Mouse (Mus musculus): Measurements from ENCODE around the gene Mapk11. TPM values are rescaled to one million over a fixed set of nuclear protein-coding genes. Genes with fewer than 3 reads are reported as not detected.

The Mapk11 gene
- total RNA-seq, 2 experiments from 2014 or later = 23.2 to 24.9 TPM

DNA sequence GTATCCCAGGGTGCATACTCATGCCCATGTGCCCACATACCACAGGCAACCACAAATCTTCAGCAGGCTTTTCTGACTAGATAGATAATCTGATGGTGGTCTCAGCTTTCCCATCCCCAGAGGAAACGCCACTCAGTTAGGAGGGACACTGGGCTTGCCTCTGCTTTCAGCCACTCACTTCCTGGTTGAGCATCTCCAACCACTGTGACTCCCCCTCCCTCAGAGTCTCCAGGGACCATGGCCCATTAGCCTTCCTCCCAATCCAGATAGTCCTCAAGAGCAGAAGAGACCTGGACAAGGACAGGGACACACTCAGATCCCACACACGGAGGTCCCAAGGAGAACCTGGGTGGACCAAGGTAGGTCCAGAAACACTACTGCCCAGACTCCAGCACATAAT lies 6.3 kb downstream of the Mapk11 start:
- DNase-seq (ENCODE audit: low spot score in 2 of 2) = no peak

DNA sequence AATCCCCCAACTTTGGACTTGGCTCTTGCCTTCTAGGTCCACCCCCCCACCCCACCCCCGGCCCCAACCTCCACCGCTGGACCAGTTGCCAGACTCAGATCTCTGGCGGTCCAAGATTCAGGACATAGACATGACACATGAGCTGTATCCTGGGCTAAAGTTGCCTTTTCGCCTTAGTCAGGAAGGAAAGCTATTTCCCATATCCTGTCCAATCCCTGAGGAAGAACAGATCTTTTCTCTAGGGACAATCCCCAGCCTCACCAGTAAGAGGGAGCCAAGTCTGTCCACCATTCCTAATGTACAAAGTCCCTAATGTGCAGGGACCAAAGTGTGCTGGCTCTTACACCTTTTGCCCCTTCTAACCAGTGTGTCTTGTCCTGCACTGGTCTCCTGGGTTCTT lies 7.5 kb downstream of the Mapk11 start:
- DNase-seq (ENCODE audit: low spot score in 2 of 2) = no peak

DNA sequence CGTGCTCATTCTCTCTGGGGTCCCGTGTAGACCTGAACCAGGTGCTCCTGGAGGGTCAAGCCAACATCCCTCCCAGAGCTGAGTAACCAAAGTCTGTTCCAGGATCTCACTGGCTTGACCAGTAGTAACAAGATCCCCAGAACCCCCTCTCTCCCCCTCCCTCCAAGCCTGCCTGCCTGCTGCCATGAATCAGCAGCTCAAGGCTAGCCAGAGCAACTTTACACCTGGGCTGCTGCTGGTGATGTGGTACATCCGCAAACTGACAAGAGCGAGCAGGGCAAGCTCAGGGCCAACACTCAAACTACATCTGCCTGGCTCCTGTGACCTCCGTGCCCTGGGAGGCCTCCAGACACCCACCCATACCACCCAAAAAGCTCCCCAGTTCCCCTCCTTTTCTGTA lies 8.0 kb downstream of the Mapk11 start:
- DNase-seq (ENCODE audit: low spot score in 2 of 2) = no peak

DNA sequence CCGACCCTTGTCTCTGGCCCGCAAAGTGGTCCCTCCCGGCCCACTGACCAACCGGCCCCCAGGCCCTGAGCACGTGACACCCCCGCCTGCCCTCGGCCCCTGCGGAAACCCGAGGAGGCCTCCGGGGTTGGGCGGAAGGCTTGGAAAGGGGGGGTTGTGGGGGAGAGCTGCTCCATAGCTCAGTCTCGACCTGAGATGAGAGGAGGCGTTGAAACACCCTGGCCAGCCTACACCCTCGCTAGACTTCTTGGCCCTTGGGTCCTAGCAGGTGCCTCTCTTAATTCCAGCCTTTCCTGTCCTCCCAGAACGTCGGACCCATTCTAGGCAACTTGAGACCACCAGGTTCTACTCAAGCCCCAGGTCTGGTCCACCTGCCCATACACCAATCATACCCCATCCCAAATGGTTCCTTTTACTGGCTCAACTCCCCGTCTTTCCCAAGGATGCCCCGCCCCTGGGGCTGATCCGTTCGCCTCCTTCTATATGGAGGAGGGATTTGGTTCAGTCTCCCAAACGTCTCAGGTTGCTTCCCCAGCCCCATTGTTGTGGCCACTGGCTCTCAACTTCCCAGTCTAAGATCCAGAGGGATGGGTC lies 8.7 kb downstream of the Mapk11 start, which contains the start of gene Mapk12:
Mapk12 (minus strand) TSS at position 45 of the 594 bp plus-strand sequence.
- no peak for DNase-seq (ENCODE audit: low spot score in 2 of 2)

DNA sequence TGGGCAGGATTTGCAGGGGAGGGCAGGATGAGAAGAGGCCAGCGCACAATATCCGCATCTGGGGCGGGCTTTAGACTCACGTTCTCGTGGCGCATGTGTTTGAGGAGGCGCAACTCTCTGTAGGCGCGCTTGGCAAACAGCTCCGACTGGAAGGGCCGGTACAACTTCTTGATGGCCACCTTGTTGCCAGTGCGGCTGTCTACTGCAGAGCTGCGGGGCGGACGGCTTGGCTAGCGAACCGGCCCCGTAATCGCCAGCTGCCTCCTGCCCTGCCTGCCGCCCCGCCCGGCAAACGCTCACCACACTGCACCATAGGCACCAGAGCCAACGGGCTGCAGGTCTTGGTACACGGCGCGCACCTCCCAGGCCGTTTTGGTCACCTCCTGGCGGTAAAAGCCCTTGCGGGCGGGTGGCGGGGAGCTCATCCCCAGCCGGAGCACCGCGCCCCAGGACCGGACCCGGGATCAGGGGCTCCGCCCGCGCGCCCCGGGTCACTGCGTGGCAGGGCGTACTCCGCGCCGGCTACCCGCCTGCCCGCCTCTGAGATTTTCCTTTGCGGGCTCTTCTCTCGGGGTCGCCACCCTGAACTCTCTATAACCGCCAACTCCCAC lies 9.3 kb downstream of the Mapk11 start:
- no peak for DNase-seq (ENCODE audit: low spot score in 2 of 2)

DNA sequence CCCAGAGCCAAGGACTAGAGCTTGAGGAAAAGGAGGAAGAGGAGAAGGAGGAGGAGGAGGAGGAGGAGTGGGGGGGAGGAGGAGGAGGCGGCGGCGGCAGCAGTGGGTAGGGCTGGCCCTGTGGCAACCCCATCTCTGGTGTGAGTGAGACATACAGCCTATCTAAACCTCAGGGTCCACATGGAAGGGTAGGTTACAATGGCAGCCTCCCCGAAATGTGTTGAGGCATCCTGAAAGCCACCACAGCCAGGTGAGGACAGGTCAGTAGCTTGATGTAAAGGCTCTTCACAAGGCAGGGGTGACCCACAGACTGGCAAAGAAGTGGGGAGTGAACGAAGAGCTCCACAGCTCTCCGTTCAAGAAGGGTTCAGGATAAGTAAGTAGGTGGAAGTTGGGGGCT lies 10.9 kb downstream of the Mapk11 start:
- no peak for DNase-seq (ENCODE audit: low spot score in 2 of 2)

DNA sequence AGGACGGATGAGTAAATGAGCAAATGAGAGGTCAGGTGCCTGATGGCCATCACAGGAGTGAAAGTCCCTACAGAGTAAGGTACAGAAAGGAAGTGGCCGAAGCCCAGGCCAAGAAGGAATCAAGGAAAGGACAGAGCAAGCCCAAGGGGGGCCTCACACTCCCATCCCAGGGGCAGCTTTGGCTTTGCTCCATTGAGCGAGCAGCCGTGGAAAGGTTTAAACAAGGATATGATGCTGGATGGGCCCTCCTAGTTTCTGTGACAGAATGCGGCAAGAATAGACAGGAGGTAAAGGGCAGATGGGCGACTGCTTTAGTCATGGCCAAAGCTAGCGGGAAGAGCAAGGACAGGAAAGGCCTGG lies 11.4 kb downstream of the Mapk11 start:
- no peak for DNase-seq (ENCODE audit: low spot score in 2 of 2)

DNA sequence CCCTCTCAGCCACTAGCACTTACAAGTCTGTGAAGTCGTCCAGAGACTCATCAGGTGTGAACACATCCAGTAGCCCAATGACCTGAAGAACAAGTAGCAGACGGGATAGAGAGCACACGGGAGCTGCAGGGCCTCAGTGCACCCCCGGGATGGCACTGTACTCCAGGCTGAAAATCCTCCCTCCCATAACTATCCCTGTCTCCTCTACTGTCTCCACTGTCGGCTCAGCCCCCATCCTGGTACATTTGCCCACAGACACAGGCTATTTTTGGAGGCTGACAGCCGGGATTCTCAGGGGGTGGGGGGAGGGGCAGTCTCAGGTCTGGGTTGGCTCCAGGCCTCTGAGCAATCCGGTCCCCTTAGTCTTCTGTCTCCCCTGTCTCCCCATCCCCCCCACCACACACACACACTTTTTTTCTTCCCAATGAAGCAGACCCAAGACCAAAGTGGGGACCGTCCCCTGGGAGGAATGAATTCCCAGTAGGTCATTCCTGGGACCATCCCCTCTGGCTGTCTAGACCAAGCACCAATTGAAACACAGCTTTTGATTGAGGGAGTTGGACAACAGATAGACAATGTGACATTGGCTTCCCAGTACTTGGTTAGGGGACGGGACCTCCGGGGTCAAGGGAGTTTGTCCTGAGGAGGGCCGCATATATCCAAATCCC lies 11.9 kb downstream of the Mapk11 start:
- DNase-seq (ENCODE audit: low spot score in 2 of 2) = no peak

DNA sequence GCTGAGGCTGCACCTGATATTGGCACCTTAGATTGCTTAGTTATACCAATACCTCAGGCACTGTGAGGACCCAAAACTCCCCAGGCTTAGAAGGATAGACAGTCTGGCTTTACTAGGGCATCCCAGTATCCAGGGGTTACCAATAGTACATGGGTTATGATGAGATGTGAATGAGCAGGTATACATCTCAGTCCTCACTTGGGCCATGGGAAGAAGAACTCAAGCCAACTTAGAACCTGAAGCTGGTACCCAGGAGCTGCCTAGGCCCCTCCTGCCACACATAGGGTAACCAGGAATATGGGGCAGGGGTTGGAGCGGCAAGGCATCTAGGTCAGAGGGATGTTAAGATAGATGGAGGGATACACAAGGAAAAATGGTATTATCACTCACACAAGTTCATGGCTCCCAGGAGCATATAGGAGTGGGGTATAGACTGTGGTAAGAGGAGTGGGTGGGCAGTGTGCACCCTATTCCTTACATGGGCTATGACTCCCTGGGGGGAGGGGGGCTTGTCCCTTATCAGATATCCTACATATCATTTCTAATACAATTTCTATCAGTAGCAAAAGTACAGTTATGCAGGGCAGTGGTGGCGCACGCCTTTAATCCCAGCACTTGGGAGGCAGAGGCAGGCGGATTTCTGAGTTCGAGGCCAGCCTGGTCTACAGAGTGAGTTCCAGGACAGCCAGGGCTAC lies 12.8 kb downstream of the Mapk11 start:
- DNase-seq (ENCODE audit: low spot score in 2 of 2) = no peak

DNA sequence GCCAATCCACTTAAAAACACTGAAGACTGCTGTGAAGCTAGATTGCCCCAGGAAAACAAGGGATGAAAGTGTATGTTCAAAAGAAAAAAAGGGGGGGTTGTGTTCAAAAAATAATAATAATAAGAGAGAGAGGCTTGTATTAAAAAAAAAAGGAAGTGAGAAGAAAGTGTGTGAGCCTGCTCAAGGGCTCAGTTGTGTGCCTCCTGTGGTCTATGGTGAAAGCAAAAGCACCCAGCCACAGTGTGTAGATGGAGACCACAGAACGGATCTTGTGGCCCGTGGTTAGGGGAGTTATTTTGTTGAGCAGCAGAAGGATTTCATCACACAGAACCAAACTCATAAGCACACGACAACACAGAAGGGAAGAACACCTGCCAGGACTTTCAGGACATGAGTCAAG lies 18.1 kb downstream of the Mapk11 start:
- no peak for DNase-seq (ENCODE audit: low spot score in 2 of 2)

DNA sequence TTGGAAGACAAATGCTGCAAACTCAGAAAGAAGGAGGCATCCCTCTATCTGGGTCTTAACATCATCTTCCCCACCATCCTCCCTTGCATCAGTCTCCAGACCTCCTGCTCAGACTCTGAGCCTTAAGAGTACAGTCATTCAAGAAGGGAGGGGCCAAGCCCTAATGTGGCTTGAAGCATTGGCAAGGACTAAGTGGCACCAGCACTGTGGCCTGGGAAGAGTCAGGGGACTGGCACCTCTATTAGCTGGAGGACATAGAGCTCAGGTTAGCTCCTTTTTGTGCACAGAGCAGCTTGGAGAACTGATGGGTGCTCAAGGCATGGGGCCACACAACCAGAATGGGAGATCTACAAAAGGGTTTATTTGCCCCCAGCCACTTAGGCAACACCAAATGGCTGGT lies 19.2 kb downstream of the Mapk11 start:
- no peak for DNase-seq (ENCODE audit: low spot score in 2 of 2)

DNA sequence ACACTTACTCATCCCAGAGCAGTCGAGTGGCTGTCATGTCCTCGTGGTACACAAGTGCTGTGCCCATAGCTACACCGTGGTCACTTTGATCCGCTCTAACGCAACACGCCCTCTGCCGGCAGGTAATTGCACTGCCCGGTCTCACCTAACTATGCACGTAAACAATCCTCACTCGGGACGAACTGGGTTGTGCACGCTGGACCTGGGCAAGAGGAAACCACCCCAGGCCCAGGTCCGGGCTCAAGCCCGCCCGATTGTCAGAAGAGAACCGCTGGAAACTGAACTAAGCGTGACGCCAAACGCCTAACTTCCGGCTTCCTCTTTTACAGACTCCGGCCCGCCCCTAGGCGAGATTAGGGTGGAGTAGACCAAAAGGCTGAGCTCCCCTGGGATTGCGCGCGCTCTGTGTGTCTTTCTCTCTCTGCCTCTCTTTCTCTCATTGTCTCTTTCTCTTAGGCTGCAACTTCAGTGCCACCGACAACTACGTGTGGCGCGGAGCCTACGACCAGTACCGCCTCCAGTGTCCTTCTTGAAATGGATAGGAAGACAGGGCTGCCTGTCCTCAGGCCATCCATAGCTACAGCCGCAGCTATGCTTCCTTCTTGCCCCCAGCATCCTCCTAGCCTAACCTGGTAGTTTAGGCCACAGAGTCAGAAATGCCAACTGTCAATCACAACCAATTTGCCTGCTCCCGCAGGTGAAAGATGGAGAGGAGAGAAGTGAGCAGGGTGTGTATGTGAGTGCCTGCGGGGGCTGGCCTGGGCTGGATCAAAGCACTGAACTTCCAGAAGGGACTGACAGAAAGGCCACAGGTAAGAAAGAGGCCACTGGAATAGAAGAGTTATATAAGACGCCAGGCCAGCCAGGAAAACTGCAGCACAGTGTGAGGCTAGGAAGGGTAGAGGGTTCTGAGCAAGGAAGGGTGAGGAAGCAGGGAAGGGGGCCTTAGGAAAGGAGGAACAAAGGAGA lies 20.8 kb downstream of the Mapk11 start, which contains the start of gene Hdac10:
Hdac10 (minus strand) TSS at position 319 of the 969 bp plus-strand sequence.
- DNase-seq (ENCODE audit: low spot score in 2 of 2) = peak; percentile 78 to 88

DNA sequence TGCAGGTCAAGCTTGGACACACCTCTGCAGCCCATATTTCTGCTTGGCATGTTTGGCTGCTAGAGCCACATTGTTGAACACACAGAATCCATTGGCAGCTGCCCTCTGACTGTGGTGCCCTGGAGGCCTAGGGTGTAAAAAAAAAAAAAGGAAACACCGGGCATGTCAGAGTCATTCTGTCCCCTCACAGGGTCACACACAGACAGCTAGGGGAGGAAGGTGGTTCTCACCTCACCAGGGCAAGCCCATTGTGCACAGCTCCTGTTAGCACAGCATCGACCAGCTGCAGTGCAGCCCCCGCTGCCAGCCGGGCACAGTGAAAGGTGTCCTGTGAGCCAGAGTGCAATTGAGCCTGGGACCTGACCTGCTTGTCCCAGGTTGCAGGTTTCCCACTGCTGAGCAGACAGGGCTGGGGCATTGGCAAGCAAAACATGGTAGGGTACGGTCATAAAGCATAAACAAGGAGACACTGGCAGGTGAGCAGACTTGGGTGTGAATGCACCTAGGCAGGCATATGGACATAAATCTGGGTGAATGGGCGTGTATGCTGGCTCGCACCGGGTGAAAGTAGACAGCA lies 22.0 kb downstream of the Mapk11 start:
- no peak for DNase-seq (ENCODE audit: low spot score in 2 of 2)

DNA sequence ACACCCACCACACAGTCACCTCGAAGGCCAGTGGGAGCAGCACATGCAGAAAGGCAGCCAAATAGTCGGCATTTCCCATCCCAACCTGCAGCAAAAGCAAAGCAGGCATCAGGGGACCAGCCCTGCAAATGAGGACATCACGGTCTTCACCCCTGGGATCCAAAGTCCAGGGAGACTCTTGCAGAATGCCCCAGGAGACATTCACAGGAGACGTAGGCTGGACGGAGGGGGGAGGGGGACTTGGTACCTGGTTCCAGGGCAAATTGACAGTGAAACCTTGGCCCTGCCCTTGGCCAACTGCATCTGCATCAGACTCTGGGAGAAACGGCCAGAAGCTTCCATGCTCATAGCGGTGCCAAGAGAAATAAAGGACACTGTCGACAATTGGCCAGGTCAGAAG lies 22.8 kb downstream of the Mapk11 start:
- no peak for DNase-seq (ENCODE audit: low spot score in 2 of 2)

DNA sequence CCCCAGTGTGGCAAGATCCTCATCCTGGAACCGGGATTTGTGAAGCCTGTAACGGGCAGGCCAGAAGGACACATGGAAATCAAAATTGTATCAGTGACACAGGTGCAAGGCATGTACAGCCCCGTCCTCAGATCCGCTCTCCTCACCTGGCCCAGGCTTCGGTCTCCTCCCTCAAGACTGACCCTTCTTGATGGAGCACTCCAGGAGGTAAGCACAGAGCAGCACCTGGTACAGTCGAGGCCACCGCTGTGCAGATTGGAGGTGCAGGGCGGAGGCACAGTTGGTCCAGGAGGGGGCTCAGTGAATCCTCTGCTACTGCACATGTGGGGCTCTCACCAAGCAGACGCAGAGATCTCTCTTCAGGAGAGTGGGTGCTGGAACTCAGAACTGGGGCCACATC lies 24.1 kb downstream of the Mapk11 start:
- no peak for DNase-seq (ENCODE audit: low spot score in 2 of 2)

DNA sequence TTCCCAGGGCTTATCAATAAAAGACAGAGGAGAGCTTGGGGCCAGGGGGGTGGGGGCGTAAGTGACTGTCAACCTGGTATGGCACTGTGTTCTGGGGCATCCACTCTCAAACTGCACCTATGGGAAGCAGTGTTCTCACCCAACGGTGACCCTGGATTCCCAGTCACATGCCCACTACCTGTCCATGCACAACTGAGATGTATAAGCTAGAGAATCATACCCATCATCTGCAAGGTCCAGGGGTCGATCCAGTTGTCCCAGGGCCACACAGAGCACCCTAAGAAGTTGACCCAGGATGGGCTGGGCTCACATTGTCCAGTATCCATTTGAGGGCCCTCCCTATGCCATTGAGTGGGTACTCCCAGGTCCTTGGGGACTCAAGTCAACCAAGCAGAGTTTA lies 25.1 kb downstream of the Mapk11 start:
- no peak for DNase-seq (ENCODE audit: low spot score in 2 of 2)

DNA sequence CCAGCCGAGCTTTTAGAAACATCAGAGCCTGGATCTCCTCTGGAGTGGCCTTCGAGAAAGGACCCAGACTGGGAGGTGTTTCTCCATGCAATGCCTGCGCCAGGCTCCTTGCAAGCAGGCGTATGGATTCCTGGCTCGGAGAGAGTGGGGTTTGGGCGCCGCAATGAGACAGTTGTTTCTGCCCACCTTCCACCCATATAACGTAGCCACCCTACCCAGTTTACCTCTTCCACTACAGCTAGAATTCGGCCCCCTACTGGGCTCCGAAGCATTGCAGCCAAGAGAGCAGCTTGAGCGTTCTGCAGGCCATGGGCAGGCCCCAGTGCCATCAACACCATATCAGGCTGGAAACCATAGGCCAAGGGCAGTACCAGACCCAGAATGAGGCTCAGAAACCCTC lies 25.8 kb downstream of the Mapk11 start:
- peak in 1 of 2 experiments; percentile 49 for DNase-seq (ENCODE audit: low spot score in 2 of 2)

DNA sequence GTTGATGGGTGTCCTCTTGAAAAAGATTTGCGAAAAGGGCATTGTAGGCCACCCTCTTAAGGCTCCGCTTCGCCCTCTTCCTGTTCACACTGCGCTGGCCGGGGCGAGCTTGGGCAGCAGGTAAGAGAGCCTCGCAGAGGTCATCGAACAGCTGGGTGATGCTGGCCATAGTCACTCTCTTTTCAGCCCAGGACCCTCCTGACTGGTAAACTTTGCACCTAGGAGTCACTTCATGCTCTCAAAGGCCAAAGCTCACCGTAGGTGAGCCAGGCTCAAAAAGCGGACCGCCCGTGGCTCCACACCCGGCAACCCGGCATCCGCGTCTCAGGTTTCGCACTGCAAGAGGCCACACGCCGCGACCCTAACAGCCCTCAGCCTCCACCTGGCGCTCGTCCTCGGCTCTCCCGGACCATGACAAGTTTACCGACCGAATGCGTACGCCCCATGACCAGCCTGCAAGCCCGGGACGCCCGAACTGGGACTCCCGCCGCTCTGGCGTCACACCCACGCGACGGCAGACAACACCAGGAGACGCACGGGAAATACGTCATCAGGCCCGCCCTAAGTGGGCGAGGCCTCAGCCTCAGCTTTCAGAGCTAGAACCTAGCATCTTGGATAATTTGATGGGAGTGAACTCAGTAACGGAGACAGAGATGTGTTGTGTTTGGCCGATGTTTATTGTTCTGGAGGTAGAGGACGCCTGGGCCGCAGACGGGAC lies 26.6 kb downstream of the Mapk11 start, which contains the start of gene Tubgcp6:
Tubgcp6 (minus strand) TSS at position 464 of the 718 bp plus-strand sequence.
- peak; percentile 95 to 96 for DNase-seq (ENCODE audit: low spot score in 2 of 2)

DNA sequence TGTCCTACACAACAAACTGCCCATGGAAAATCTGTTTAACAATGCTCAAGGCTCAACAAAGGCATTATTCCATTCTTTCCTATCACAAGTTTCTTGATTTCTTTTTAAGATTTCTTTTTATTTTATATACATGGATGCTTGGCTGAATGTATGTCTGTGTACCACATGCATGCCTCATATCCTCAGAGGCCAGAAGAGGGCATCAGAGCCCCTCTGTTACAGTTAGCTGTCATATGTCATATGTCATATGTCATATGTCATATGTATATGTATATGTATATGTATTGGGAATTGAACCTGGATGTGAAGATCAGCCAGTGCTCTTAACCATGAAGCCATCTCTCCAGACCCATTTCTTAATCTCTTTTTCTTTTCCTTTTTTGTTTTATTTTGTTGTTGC lies 31.4 kb downstream of the Mapk11 start:
- no peak for DNase-seq (ENCODE audit: low spot score in 2 of 2)

DNA sequence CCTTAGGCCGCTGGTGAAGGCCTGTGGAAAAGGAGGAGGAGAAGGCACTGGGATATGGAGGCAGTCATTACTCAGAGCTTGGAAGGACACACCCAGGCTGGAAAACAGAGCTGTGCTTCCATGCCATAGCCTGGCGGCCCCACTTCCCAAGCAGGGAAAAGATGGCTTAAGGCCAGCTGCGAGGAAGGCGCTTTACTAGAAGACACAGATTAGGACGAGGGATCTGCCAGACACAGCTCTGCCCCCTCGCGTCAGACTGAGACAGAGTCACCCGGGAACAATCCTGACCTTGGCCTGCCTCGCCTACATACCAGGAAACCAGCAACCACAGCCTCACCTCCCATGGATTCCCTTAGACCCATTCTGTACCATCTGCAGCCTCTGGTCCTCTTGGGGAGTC lies 39.3 kb downstream of the Mapk11 start:
- no peak for DNase-seq (ENCODE audit: low spot score in 2 of 2)

All from layer of hippocampus, postnatal 14 days (tissue).